Mouse (Mus musculus) layer of hippocampus, adult 11-12 months (tissue): ENCODE measurements around the gene Slc2a1.

Source experiments
- DNase-seq: peaks from one replicate; pipeline ENCODE4 v3.0.0; 2022; ENCODE audit warnings: low spot score

The Slc2a1 gene

DNA sequence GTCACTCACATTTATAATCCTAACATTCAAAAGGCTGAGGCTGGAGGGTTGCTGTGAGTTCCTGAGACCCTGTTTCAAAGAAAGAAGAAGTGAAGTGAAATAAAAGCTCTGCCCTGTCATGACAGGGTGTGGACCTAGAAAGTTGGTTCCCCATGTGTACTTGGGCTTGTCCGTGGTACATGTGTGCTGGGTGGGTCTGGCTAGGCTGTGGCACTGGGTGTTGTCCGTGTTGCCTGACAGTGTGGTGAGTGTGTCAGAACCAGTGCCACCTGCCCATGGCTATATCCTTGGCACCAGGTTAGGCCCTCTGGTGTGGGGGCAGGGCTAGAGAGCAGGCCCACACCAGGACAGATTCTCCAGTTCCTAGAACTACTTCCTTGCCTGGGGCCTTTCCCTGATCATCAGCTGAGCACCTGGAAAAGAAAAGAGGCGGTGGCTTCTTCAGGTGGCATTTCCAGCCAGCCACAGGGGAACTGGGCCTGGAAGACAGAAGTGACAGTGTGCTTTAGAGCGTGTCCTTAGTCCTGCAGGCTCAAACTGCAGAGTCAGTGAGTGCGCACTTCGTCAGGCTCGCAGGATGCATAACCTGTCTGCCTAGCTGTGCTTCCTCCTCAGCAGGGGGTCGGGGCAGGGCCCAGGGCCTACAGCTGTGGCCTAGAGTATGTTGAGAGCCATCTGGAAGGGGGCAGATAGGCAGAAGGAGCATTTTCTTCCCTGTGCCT is 22.8 kb downstream of the Slc2a1 start:
- DNase-seq = no peak

DNA sequence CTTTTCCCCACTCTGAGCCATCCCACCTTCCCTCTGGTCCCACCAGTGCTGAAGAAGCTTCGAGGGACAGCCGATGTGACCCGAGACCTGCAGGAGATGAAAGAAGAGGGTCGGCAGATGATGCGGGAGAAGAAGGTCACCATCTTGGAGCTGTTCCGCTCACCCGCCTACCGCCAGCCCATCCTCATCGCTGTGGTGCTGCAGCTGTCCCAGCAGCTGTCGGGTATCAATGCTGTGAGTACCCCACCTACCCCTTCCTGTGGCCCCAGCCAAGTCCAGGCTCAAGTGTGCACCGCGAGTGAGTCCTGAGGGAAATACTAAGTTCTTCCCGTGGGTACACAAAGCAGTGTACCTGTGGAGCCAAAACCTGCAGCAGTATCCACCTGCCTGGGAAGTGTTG is 24.8 kb downstream of the Slc2a1 start:
- no peak for DNase-seq

DNA sequence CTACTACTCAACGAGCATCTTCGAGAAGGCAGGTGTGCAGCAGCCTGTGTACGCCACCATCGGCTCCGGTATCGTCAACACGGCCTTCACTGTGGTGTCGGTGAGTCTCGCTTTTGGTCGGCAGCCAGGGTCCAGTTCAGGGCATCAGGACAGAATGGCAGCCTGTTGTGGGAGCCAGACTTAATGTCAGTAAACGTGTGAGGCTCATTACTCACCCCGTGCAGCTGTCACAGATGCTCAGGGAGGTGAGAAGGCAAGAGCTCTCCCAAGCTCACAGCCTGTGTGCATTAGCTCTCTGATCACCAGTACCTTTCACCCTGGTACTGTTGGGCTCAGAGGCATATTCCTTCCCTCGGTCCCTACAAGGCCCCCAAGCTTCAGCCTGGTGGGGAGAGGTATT is 25.3 kb downstream of the Slc2a1 start:
- DNase-seq = no peak

DNA sequence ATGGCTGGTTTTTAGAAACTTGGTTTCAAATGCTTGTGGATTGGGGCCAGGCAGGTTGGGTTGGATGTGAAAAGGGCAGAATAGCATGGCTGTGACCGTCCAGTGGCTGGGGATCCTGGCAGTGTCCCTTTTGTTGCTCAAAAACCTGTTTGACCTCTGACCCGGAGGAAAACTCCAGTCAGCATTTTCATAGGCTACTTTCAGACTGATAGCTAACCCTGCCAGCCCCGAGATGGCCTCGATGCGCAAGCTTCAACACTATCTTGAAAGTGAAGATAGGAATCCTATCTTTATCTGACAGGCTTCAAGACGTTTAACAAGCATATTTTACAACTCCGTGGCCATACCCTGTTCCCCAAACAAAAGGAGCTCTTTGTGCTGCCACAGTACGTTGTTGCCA is 28.8 kb downstream of the Slc2a1 start:
- no peak for DNase-seq

DNA sequence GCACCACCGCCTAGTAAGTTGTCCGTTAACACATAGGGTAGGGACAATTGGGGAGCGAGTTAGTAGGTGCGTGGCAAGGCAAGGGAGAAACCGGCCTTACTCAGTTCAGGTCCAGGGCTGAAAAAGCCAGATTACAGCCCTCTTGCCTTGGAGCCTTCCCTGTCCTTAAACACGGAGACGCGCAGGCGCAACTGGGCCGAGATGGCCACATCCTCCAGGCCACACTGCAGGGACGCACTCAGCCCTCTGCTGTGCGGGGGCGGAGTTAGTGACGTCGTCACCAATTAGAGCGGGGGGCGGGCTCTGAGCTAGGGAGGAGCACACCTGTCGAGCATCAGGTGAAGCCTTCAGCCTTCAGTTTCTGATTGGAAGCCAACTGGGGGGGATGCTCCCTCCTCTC is 29.7 kb downstream of the Slc2a1 start:
- DNase-seq = peak; percentile 69

DNA sequence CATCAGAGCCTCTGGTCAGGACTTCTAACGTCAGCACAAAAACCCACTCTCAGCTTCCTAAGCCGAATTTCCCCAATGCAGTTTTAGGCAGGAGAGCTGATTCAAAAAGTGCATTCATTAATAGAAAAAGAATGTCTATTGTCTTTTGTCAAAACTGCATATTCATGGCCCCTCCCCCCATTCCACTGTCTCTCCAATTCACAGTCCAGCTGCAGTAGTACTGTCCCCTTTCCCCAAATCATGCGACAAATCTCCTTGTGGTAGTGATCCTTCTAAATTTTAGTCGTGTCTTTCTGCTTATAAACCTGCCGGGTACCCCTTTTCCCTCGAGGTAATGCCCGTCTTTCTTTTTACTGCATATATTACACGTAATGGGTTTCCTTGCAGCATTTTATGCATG is 30.3 kb downstream of the Slc2a1 start:
- DNase-seq = peak; percentile 45

DNA sequence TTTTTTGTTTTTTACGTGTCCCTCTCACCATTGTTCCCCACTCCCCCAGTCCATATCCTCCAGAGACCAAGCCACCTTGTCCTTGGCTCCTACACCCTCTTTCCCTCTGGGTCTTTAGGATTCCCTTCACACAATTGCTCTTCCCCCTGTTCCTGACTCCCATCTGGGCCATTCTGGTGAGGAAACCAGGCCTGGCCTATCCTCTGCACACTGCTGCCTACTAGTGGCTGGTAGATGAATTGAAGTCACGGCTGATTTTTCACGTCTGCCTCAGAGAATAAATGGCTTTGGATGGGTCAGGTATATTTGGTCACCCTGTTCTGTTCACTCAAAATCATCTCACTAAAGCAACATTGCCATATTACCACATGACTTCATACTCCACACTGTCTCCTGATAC is 31.6 kb downstream of the Slc2a1 start:
- no peak for DNase-seq

DNA sequence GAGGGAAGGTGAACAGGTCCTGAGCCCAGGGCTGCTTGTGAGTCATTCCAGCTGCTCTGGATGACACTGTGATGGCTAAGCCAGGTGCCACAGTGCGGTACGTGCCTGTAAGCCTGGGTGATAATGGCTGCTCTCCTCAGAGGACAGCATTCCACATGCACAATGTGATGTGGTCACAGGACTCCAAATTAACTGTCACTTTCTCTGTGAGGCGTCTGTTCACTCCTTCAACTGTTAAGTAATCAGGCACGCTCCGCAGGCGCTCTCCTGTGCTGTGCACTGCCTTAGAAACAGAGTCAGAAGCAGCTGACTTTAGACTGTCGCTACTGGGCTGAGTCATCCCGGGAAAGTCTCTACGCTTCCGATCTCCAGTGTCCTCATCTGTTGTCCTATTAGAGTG is 32.7 kb downstream of the Slc2a1 start:
- DNase-seq = no peak

DNA sequence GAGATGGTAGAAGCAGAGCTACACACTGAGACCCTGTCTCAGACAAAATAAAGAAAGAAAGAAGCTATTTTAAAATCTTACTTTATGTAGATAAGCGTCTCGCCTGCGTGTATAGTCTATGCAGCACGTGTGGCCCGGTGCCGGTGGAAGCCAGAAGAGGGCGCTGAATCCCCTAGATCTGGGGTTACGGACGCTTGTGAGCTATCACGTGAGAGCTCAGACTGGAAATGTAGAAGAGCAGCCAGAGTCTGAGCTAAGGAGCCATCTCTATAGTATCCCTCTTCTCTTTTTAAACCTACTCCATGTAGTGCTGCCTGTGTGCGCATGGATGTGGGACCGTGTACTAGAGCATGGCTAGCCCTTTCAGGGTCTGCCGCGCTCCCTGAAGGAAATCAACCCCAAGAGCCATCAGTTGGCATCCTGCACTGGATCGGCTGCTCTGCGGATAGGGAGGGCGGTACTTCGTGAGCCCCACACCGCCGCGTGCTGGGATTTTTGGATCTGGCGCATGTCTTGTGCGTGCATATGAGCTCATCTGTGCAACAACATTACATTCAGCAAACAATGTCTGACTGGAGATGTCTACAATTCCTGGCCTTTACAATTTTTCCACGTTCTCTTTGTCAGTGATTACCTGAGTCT is 33.8 kb downstream of the Slc2a1 start:
- DNase-seq = peak; percentile 60

DNA sequence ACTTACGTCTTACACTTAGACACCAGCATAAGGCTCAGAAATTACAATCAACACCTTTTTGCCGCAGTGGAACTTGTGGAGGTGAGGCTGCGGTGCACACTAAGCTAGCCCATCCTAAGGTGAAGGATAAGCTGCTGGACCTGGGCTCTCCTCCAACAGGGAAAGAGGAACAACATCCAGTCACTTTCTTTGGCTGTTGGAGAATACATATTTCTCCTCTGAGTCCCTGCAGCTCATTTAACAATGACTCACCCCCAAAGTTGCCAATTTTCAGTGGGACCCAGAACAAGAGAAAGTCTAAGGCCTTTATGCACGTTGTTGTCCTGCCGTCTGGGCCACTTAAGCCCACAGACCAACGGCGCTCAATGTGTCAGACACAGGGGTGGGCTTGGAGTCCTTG is 38.3 kb downstream of the Slc2a1 start:
- DNase-seq = no peak

DNA sequence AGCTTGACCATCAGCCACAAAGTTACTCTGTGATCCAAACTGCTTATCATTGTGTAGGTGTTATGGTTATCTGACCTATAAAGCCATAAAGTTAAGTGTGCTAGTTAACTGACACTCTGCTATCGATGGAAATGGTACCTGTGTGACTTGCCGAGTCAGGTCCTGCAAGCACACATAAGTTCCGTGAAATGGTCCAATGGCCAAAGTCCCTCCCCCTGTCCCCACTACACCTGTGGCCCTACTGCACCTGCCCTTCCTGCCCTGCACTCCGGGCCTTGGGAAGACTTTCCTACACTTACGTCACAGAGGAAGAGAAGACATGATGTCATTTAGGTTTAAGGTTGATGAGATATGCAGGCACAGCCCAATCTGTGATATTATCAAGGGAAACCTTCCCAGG is 38.8 kb downstream of the Slc2a1 start:
- no peak for DNase-seq

DNA sequence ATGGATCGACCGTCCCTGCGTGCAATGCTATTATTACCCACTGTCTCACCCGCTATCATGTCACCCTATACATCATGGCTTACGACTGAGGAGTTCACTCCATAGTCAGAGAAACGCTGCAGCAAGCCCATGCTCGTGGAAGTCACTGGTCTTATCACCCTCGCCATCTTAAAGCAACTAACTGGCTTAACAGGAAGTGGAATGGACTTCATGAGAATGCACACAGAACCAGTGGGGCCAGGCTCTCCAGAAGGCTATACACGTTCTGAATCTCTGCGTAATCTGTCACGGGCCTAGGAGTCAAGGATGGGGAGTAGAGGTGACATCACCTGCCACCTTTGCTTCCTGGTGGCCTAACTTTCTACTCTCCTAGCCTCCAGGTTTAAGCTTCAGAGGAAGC is 40.2 kb downstream of the Slc2a1 start:
- no peak for DNase-seq

DNA sequence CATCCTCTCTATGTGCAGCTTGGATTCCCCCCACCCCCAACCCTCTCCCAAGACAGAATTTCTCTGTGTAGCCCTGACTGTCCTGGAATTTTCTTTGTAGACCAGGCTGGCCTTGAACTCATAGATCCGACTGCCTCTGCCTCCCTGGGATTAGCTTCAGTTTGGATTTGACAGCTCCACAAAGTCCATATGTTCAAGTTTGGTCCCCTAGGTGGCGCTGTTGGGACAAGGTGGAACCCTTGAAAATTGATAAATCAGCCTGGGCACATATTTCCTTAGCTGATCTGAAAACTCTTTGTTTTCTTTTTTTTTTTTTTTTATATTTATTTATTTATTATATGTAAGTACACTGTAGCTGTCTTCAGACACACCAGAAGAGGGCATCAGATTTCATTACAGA is 48.7 kb downstream of the Slc2a1 start:
- peak; percentile 73 for DNase-seq

DNA sequence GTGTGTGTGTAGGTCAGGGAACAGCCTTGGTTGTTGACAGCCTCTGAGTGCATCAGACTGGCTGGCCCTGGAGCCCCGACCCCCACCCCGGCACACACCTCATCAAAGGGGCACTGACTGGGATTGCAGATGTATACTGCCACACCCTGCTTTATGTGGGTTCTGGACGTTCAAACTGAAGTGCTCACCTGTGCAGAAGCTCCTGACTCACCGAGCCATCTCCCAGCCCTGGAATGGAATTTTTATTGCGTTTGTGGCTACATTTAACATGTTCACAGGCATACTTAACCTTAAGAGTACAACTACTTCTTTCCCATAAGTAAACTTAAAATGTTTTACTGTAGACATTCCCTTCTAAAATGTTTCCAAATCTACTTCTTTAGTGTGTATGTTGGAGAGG is 49.4 kb downstream of the Slc2a1 start:
- DNase-seq = no peak

DNA sequence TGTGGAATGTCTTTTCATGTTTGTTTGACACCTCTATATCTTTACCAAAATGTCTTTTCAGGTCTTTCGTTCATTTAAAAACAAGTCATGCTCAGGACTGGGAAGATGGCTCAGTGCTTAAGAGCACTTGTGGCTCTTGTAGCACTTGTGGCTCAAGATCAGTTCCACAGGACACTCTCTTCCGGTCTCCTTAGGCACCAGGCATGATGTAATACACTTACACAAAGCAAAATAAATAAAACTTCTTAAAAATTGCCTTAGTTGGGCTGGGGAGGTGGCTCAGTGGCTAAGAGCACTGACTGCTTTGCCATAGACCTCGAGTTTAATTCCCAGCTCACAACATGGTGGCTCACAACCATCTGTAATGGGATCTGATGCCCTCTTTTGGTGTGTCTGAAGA is 52.8 kb downstream of the Slc2a1 start:
- DNase-seq = no peak

DNA sequence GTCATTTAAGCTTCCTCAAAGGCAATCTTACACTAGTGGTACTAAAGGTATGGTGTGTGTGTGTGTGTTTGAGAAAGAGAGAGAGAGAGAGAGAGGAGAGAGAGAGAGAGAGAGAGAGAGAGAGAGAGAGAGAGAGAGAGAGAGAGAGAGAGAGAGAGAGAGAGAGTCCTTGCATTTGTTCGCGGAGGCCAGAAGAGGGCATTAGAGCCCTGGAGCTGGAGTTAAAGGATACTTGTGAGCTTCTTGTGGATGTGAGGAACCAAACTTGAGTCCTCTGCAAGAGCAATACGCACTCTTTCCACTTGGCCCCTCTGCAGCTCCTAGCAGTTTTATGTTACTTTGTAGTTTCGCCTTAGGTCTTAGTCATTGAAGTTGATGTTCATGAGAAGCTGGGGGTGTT is 54.5 kb downstream of the Slc2a1 start:
- no peak for DNase-seq

DNA sequence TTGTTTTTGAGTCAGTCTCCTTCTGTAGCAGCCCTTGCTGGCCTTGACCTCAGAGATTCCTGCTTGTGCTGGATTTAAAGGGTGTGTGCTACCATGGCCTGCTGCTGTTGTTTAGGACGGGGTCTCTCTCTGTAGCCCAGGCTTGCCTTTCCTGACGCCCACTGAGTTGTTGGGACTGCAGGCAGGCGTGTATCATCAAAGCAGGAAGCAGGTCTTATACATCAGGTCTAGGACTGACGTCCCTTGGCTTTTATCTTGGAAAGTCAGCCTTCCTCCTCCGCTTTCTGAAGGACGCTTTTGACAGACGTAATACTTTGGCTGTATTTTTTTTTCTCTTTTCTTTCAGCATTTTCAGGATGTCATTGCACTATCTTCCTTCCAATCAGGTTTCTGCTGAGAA is 57.4 kb downstream of the Slc2a1 start:
- DNase-seq = no peak

DNA sequence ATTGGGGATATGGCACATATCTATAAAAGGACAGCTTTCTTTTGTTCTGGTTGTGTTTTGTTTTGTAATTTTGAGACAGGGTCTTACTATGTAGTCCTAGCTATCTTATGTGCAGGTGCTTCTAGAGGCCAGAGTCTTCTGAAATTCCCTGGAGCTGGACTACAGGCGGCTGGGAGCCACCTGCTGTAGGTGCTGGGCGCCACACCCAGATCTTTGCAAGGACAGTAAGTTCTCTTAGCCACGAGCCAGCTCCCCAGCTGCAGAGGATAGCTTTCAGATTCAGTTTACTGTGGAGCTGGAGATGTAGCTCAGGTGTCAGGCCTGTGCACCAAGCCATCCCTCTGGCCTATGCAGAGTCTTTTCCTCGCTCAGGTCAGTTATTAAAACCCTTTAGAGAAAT is 58.6 kb downstream of the Slc2a1 start:
- no peak for DNase-seq

DNA sequence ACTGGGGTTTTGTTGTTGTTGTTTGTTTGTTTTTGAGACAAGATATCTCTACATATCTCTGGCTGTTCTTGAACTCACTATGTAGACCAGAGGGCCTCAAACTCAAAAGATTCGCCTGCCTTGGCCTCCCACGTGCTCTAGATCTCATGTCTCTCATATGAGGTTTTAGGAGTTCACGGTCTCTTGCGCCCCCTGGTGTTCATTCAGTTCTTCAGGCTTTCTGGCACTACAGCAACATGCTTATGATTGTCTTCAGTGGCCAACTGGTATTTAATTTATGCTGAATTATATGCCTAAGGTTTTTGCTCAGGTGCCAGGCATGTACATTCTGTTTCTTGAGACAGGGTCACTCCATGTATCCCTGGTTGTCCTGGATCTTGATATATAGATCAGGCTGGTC is 59.2 kb downstream of the Slc2a1 start:
- DNase-seq = peak; percentile 91

DNA sequence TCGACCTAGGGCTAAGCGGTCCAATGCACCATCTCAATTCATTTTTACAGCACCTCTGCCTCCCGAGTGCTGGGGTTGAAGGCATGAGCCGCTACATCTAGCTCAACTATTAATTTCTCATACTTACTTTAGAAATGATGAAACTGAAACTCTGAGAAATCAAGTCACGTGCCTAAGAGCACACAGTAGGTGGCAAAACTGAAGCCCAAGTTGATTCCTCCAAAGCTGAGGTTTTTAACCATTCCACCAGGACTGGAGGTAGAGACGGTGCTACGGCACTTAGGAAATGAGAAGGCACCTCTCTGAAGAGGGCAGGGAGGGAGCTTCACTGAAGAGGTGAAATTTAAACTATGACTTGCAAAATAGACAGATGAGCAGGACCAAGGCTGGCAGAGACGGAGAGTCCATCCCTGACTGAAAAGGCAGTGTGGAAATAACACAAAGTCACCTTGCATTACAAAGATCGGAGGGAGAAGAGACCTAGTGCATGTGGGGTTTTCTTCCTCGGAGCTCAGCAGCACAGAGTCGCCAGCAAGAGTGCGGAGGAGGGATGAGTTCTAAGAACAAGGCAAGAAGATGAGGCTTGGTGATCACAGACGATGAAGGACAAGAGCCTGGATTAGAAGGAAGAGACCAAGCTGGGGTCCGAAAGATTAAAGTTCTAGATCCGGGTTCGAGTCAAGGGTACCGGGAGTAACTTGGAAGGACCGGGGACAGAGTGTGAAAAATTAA is 64.6 kb downstream of the Slc2a1 start:
- no peak for DNase-seq

DNA sequence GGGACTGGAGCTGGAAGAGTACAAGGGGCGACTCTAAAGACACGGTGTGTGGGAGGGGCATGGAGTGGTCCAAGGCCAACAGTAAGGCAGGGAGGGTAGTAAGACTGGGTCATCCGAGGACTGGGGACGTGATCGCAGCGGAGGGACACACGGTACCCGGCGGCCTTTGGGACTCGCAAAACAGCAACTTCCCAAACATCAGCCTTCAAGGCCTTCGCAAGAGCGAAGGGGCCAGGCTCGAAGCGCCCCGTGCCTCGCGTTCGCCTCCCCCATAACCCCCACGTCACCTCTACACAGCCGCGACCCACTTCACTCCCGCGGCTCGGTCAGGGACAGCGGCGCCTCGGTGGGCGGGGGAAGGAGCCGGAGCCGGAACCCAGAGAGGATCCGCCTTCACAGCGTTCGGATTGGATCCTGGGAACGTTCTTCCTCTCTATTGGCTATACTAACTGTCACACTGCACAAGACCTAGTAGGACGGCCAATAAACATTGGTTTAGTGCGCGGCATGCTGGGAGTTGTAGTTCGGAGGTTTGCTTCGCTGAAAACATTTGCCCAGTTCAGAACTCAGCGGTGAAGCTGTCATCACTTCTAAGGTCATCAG is 65.4 kb downstream of the Slc2a1 start, which contains the start of gene Zfp691:
Zfp691 (minus strand) TSS at position 345 of the 603 bp plus-strand sequence.
- DNase-seq = peak; percentile 97

DNA sequence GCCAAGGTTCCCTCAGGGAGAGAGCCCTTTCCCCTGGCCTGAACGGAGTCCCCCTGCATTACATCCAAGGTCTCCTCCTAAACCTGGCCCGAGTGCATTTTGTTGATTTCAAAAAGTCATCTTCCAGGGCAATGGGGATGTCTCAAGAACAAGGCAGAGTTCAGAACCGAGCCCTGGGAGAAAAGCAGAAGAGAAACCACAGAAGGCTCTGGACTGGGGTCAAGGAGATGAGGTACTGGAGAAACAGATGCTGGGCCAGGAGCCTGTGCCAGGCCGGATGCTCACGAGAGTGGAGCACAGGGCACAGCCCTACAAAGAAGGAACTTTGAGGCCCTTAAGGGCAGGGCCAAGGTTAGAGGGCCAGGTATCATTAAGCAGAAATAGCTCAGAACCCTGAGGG is 69.2 kb downstream of the Slc2a1 start:
- DNase-seq = peak; percentile 36

DNA sequence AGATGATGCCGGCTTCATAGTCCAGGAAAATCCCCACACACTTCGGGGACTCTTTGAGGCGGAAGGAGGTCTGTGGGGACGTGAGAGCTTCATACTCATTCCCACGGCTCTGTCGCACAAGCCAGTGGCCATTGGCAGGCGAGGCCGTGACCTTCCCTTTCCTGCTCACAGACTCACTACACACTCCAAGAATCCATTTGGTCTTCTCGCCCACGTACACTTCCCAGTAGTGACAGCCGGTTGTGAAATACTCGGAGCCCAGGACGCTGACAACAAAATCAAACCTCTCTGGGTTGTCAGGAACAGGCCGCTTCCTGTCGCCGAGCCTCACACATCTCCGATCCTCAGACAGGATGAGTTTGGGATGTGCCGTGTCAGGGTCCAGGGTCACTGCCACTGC is 69.8 kb downstream of the Slc2a1 start:
- DNase-seq = no peak
